In genomic region chr12:81688537-81688936, GRCm38 (mm10) we compare ENCODE assay signal across 14 mouse cellular contexts. TPM values are rescaled to one million over a fixed set of nuclear protein-coding genes. Genes with fewer than 3 reads are reported as not detected.
DNase-seq lines count a peak whose midpoint lies in the region; ATAC-seq and TF ChIP-seq lines count a peak whose summit lies in the region.
"Had no signal": no experiment of that assay in that cellular context is flagged by ENCODE, and none has a peak within 500 bp of the region (broad histone marks: within the 10 kb centered on the region; RNA-seq: fewer than 3 reads in every experiment).

No protein-coding gene starts in this region.

- peak; percentile 62 for DNase-seq in lung, postnatal 0 days (ENCODE audit: low spot score)
- DNase-seq in lung, postnatal 25 days (ENCODE audit: low spot score) = no peak
- peak; percentile 53 for DNase-seq in testis, postnatal 10 days (ENCODE audit: low spot score)
- no peak for DNase-seq in spleen, adult 18-20 months
- no peak for DNase-seq in gastrocnemius, adult 18-20 months (ENCODE audit: low spot score)
- DNase-seq: cerebellum, adult 8-10 months; midbrain, embryonic 14.5 days; right cerebral cortex, postnatal 14 days had no signal

- no peak overlapping the region for H3K4me2 ChIP-seq in lung, postnatal 0 days (replicated peaks; ENCODE audit: low read depth, low read length)
- no peak overlapping the region for H3K4me2 ChIP-seq in heart, embryonic 15.5 days
- H3K4me2 ChIP-seq: embryonic facial prominence, embryonic 13.5 days had no signal

- H3K4me3 ChIP-seq in lung, postnatal 0 days (ENCODE audit: low read depth, low read length) = no peak overlapping the region
- no peak overlapping the region for H3K4me3 ChIP-seq in heart, embryonic 15.5 days
- H3K4me3 ChIP-seq: embryonic facial prominence, embryonic 13.5 days had no signal

- peak; percentile 66 for ATAC-seq in lung, postnatal 0 days
- peak; percentile 63 for ATAC-seq in common myeloid progenitor, adult 5-6 weeks (replicated peaks; ENCODE audit: low read depth, poor library complexity, severe bottlenecking)
- ATAC-seq in heart, embryonic 15.5 days (replicated peaks; ENCODE audit: insufficient number of reproducible peaks, insufficient read depth, low FRiP score, low read depth) = no peak
- ATAC-seq in erythroid progenitor cell, adult 5-6 weeks (replicated peaks; ENCODE audit: low FRiP score, poor library complexity, severe bottlenecking) = no peak
- ATAC-seq: forebrain, embryonic 16.5 days; intestine, embryonic 16.5 days had no signal

- H3K36me3 ChIP-seq in lung, postnatal 0 days (ENCODE audit: insufficient read depth, low read length) = no peaks in the 10 kb centered on the region
- no peaks in the 10 kb centered on the region for H3K36me3 ChIP-seq in heart, embryonic 15.5 days
- H3K36me3 ChIP-seq: embryonic facial prominence, embryonic 13.5 days had no signal

- H3K27me3 ChIP-seq in lung, postnatal 0 days (replicated peaks; ENCODE audit: insufficient read depth, low read length) = no peaks in the 10 kb centered on the region
- H3K27me3 ChIP-seq in heart, embryonic 15.5 days = no peaks in the 10 kb centered on the region
- H3K27me3 ChIP-seq: embryonic facial prominence, embryonic 13.5 days had no signal

- no peak overlapping the region for H3K9ac ChIP-seq in lung, postnatal 0 days (replicated peaks; ENCODE audit: low read depth)
- no peak overlapping the region for H3K9ac ChIP-seq in heart, embryonic 15.5 days
- H3K9ac ChIP-seq: embryonic facial prominence, embryonic 13.5 days had no signal

- H3K27ac ChIP-seq in lung, postnatal 0 days (ENCODE audit: low read length) = peak overlapping the region; percentile 14; the same call in 1 of the 2 replicates
- H3K27ac ChIP-seq in heart, embryonic 15.5 days = peak overlapping the region; percentile 72; the same call in 1 of the 2 replicates
- H3K27ac ChIP-seq: embryonic facial prominence, embryonic 13.5 days had no signal

- no peaks in the 10 kb centered on the region for H3K9me3 ChIP-seq in lung, postnatal 0 days (ENCODE audit: low read length)
- H3K9me3 ChIP-seq in heart, embryonic 15.5 days (replicated peaks) = no peaks in the 10 kb centered on the region
- H3K9me3 ChIP-seq: embryonic facial prominence, embryonic 13.5 days had no signal

- H3K4me1 ChIP-seq in lung, postnatal 0 days (ENCODE audit: insufficient read depth, low read depth, low read length) = no peaks in the 10 kb centered on the region
- H3K4me1 ChIP-seq in heart, embryonic 15.5 days (replicated peaks) = 0 out of 2 replicates have a peak, but pooled peaks cover 9% of the 10 kb centered on the region
- H3K4me1 ChIP-seq: embryonic facial prominence, embryonic 13.5 days had no signal

- WGBS in lung, postnatal 0 days = 56% methylated on average over 4 of the region's 4 CpGs
- whole genome bisulfite sequencing in heart, embryonic 15.5 days = 65% methylated on average over 4 of the region's 4 CpGs

- TF ChIP-seq EP300 in lung, postnatal 0 days (IDR thresholded peaks at IDR 0.05) = peak; percentile 55; the same call in 1 of the 2 replicates

- no peak for TF ChIP-seq CTCF in lung, postnatal 0 days (IDR thresholded peaks at IDR 0.05)

RNA-seq across cellular contexts. Expression of gene Ttc9, which starts 57.5 kb away (rescaled TPM):
- polyA plus RNA-seq in lung, postnatal 0 days (2015; fragmentation: Nextera tagmentation; extraction: Ambion mirVana) = 13.0 and 17.7 TPM in 2 replicates
- not detected in 2 replicates for total RNA-seq in common myeloid progenitor, adult 5-6 weeks (2017)
- 3.7 and 4.7 TPM in 2 replicates for polyA plus RNA-seq in heart, embryonic 15.5 days (2015; fragmentation: Nextera tagmentation; extraction: Ambion mirVana)
- not detected in 2 replicates for total RNA-seq in erythroid progenitor cell, adult 5-6 weeks (2015; ENCODE audit: low replicate concordance)
- not detected in 2 replicates for total RNA-seq in erythroid progenitor cell, adult 5-6 weeks (2017; ENCODE audit: low replicate concordance)
- 1 to 10 TPM; 6.0 to 8.9 TPM for total RNA-seq in gastrocnemius, adult 18-20 months (2021)

Comparison
In these comparisons a context has a peak if more than half of its experiments do, and no peak if none do; other contexts are left out.
1. DNase-seq: peak in lung, postnatal 0 days (single experiment) and testis, postnatal 10 days (single experiment); none in lung, postnatal 25 days (single experiment), spleen, adult 18-20 months (0 of 2) and gastrocnemius, adult 18-20 months (single experiment).
2. ATAC-seq: peak in lung, postnatal 0 days (single experiment) and common myeloid progenitor, adult 5-6 weeks (single experiment); none in heart, embryonic 15.5 days (single experiment) and erythroid progenitor cell, adult 5-6 weeks (single experiment).